Mouse (Mus musculus) spleen, postnatal 10 days (tissue): ENCODE measurements at regions not wholly inside any gene's neighbourhood (a gene's known extent, or its start where the extent isn't known, plus 50 kb on each side); places are given as distances from the start of the nearest gene placed in this dataset.

Experiments used
- DNase-seq, 2 experiments: peaks; one replicate each; pipeline ENCODE4 v3.0.0; 2021 to 2022; ENCODE audit warnings: low spot score in 2 of 2

GRCm38 (mm10) chr1:61265706-61266127 is 288.0 kb downstream of the Icos start:
- DNase-seq = no peak

DNA sequence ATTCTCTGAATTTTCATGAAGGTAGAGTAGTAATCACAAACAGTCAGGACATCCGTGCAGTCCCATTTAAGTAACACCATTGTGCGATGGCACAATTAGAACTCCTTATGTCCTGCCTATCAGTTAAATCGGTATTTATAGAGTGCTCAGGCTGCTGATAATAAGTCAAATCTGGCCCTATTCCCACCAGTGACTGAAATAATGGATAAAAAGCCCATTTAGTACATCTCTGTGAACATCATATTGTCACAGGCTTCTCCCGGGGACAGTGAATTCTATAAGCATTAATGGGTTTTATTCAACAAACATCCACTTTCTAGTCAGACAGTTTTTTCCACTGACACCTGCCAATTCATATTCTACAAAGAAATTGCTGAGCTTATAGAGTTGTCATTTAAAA is 296.1 kb downstream of the Icos start:
- no peak for DNase-seq

DNA sequence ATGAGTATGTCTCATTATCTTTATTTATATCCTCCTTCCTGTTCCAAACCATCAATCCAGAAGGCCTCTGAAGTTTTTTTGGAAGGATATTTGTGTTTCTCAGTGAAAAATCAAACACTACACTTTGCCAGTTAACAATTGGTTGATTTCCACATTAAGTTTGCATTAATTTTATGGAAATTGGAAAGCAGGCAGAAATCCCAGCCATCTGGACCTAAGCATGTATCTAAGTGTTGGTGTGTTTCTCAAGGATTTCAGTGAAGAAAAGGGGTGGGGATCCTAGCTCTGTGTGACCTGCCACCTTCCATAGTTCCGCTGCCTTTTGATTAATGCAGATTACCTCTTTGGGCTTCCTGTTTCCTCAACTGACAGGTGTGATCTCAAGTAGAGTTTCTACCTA is 296.5 kb downstream of the Icos start:
- no peak for DNase-seq

DNA sequence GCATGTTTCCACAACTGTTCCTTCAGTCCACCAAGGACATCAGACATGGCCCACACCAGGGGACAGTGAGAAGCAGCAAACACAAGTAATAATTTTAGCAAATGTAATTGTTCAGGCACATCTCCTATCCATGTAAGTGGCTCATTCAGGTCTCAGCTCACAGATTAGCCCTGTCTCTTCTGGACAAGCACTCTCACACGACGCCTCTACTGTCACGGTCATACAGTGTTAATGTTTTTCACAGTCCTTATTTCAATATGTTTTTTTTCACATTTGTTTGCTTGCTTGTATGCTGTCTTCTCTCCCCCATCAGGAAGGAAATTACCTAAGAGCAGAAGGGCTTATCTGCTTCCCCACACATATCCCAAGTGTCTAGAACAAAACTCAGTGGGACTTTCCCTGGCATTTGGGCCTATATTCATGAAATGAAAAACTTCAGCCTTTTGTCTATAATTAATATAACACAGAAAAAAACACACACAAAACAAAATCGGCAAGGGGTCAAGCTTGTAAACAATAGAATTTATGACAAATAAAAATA is 299.5 kb downstream of the Icos start:
- DNase-seq = no peak

- no peak for DNase-seq
Observed at GRCm38 (mm10) chr1:61288185-61288584, 310.5 kb downstream of the Icos start.

DNA sequence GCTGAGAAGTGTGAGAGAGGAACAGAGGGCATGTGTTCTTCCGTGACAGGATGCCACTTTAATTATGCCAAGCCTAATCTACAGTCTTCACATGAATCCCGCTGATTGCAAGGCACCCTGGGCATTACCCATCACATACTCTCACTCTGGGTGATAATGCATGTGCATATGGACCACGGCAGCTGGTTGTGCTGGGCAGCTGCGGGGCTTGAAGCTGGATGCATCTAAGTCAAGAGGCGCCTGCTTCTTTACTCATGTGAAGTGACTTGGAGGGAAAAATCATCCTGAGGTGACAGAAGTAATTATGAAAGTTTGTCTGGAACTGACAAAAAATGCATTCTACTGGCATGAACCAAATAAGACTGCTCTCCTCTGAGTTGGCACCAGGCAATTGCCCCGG is 311.2 kb downstream of the Icos start:
- DNase-seq = no peak

DNA sequence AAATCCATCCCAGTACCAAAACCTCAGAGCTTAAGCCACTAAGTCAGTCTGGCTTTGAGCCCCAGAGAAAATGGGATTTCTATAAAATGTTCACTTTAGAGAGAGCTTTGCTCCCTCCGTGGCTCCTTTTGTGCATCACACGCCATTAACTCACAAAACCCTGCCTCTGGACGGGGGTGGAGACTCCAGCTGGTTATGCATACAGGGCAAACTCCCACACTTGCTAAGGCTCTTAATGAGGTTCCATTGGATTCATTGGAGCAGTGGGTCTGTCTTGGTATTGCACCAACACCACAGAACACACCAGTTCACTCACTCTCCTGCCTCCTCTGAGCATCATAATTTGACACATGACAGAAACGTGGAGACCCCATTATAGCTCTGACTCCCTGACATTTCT is 311.8 kb downstream of the Icos start:
- no peak for DNase-seq

- DNase-seq = no peak
Observed at GRCm38 (mm10) chr1:61293106-61293505, 315.4 kb downstream of the Icos start.

- DNase-seq = no peak
Observed at GRCm38 (mm10) chr1:61295219-61295618, 317.5 kb downstream of the Icos start.

DNA sequence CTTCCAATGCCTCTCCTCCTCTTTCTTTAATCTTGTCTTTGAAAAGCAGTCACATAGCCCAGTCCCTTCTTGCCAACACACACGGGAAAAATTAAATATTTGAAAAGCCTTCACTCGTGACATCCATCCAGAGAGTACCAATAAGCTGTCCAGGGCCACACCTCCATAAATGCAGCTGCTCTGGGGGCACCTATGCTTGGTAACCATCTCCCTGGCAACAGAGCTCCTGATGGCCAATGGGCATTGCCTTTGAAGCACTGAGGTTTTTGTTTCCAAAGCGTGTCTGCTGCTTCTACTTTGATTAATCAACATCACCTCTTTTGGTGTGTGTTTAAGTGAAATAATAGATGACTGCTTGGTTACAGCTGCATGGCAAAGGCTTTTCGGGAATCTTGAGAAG is 319.1 kb downstream of the Icos start:
- DNase-seq = no peak

DNA sequence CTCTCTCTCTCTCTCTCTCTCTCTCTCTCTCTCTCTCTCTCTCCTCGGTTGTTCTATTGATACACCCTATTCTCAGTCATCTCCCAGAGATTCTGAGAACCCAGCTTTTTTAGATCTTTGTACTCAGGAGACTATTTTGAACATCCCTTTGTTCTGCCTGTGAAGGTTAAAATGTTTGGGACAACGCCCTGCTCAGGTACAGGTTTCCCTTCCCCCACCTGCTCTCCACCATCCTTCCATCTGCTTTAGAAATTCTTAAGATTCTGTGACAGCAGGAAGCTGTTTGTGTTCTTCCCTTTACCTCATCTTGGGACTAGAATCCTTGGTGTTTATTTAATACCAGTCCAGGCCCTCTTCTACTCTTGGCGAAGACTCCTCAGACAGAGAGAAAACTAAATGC is 319.6 kb downstream of the Icos start:
- DNase-seq = no peak

GRCm38 (mm10) chr1:61298064-61298463 is 320.3 kb downstream of the Icos start:
- no peak for DNase-seq

- no peak for DNase-seq
Observed at GRCm38 (mm10) chr1:61298779-61299178, 321.1 kb downstream of the Icos start.

GRCm38 (mm10) chr1:61300491-61300890 is 322.8 kb downstream of the Icos start:
- no peak for DNase-seq

DNA sequence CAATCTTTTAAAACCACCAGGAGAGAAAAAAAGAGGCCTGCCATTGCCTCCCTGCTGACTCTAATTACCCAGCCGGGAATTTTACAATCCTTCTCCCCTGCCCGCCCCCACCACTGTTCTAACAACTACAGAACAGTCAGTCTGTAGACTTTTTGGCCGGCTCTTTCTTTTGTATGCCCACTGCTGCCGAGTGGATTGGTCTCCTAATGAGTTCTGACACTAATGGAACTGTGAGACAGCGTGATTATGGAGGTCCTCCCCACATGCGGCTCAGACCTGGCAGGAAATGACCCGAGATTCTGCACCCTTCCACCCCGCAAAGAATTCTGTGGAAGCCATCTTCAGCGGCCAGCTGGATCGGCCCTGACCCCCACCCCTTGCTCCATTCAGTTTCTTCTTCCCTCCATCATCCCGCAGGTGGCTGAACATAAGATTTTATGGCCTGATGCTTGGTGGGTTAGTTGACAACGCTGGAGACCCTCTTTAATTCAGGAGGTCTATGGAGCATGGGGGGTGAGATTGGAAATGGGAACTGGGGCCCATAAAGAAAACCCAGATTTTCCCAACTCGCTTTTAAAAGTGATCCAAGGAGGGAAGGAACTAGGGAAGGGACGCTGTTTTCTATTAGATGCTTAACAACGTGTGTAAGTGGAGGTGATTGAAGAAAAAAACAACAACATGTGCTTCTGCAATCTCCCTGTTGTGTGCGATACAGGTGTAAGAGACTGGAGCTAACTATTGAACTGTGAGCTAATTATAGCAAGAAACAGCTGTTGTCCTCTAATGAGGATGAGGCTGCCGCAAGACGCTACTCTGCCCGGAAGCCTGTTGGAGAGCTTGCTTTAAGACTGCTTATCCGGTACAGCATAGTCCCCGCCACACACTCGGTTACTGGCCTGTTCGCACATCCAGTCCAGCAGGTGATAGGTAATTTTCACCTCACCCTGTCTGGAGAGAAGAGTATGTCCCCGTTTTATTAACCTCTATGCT is 323.6 kb downstream of the Icos start:
- no peak for DNase-seq

GRCm38 (mm10) chr1:61302570-61303071 is 324.9 kb downstream of the Icos start:
- no peak for DNase-seq

GRCm38 (mm10) chr1:61306296-61306695 is 328.6 kb downstream of the Icos start:
- DNase-seq = no peak

DNA sequence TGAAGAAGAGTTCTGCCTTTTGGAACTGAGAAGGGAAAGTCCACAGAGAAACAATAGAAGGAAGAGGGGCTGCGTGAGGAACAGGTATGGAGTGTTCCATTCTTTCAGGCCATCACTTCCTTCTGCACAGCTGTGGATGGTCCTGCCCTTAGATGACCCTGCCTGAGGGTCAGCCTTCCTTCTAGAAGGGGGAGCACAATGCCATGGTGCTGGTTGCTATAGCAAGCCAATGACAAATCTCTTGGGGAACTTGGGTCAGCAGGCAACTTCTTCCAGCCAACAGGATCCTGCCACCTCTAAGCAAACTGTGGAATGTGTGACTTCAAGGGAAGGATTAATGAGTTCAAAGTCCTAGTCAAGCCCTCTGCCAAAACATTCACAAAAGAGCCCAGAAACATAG is 329.1 kb upstream of the Pard3b start:
- no peak for DNase-seq

DNA sequence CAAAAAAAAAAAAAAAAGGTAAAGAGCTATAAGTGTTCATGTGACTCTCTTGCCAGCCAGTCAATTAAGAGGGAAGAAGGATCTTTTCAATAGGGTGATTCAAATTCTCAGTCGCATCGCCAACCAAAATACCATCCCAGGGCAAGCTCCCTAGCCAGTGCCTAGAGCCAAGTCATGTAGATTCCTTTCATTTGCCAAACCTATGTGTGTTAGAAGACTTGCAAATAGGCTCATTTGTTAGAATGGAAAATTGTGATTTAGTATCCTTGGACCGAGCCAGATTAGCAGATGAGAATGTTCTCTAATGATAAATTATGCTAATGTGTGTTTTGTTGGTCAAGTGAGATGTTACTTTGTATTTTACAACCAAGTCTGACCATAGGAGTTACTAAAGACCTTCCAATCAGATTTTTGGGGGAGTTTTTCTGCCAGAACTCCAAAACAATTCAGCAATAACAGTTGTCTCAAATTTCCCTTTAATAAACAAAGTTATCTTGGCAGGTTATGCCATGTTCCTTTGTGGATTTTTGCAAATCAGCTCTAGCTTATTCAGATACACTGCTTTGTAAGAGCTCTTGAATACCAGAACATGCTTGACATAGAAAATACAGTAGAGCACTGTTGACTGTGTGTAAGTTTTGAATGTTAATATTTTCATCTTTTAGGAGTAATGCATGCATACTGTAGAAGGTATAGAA is 328.4 kb upstream of the Pard3b start:
- DNase-seq = no peak

- no peak for DNase-seq
Observed at GRCm38 (mm10) chr1:61310761-61311090, 327.9 kb upstream of the Pard3b start.

DNA sequence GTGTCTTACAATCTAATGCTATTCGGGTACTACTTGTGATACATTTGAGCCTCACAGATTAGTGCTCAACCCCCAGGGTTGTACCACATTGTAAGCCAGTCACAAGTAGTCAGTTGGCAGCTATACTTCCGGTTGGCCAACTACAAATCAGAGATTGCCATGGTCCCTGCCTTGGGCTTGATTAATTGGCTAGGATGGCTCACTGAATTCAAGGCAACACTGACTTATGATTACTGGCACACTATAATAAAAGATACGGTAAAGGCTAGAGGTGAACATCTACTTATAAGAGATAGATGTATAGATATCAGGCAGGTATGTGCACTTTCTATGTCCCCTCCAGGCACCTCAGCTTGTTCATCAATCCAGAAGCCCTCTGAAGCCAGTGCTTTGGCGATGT is 325.4 kb upstream of the Pard3b start:
- no peak for DNase-seq

DNA sequence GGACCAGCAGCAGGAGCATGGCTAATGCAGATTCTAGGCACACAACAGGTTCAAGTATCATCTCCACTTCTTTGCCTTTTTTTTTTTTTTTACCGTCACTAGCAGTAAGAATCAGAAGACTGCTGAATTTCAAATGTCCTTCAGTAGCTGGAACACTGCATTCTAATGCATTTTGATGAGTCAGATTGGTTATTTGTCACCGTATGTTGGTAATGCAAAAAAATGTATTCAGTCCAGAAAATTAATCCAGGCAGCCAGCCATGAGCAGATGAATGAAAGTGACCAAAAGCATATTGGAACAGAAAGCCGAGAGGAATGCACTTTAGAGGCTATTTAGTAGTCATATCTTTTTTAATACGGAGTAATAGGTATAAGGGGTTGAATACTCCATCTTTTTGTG is 322.4 kb upstream of the Pard3b start:
- DNase-seq = no peak

DNA sequence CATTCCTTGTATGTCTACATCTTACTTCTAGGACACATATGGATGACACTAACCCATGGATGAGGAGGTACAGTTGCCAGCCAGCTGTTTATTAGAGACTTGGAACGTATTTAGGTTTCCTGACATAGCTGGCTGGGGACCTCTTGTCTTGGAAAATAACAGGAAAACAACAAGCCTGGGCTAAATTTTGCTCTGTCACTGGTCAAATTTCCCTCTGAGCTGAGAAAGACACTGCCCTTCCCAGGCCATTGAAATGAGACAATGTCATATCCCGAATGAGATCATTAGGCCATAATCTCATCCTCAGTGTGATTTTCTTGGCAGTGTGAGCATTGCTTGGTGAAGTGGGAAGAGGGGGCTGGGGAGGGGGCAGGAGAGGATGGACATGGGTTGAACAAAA is 321.9 kb upstream of the Pard3b start:
- no peak for DNase-seq
